Mouse (Mus musculus) adrenal gland, adult 18-20 months (tissue): Measurements from ENCODE around the gene Rxfp3. TPM values are rescaled to one million over a fixed set of nuclear protein-coding genes. Genes with fewer than 3 reads are reported as not detected.
A peak's percentile ranks its signal among the peaks of the same experiment; 100 is the strongest.

Source experiments
- DNase-seq, 2 experiments: peaks; one replicate each; pipeline ENCODE4 v3.0.0; 2021 to 2022; ENCODE audit warnings: low spot score in 2 of 2
- long read RNA-seq, 2 experiments: library from polyadenylated mRNA; stranded (forward); transcript quantifications; one replicate each; pipeline ENCODE4 v2.0.0; 2021
- total RNA-seq, 2 experiments: library from RNA; stranded (reverse); gene quantifications; 1 replicate in 1 of 2; 2 replicates in 1 of 2; pipeline ENCODE4 v1.2.3; 2021

Rxfp3 gene
- not detected for total RNA-seq
- long read RNA-seq, experiment 1 = 0 reads
- long read RNA-seq, experiment 2 = 0 reads

DNA sequence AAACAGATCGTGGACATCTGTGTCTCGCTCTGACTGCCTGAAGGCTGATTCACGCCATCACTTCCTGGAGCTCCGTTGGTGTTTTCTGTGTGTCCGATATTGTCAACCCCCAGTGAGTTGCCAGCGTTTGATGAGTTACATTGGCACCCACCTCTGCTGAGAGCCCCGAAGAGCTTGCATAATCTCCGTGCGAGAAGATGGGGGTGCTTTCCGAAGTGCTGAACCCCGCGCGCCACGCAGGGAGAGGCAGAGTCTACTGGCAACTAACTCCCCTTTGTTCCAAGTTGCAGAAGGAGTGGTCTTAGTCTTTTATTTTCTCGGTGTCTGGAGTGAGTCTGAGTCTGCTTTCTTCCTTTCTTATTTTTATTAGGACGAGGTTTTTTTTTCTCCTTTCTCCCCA, at the start of gene Rxfp3:
Gene Rxfp3 (minus strand): TSS at position 281 of the 400 bp plus-strand sequence.
- no peak for DNase-seq

DNA sequence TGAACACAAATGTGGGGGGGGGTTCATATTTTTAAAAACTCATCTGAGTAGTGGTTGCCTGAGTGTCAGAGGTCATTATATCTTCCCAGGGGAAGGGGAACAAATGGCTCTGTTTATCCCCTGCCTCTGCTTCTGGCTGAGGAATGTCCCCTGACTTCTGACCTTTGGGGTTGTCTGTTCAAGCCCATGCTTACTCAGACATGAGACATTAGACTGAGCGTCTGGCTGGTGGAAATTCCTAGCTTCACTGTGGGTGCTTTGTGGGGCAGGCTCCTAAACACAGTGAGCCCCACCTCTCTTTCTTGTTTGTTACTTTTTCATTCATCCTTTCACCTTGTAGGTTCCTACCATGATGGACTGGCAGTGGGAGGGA, 47.2 kb upstream of the Rxfp3 start:
- no peak for DNase-seq

DNA sequence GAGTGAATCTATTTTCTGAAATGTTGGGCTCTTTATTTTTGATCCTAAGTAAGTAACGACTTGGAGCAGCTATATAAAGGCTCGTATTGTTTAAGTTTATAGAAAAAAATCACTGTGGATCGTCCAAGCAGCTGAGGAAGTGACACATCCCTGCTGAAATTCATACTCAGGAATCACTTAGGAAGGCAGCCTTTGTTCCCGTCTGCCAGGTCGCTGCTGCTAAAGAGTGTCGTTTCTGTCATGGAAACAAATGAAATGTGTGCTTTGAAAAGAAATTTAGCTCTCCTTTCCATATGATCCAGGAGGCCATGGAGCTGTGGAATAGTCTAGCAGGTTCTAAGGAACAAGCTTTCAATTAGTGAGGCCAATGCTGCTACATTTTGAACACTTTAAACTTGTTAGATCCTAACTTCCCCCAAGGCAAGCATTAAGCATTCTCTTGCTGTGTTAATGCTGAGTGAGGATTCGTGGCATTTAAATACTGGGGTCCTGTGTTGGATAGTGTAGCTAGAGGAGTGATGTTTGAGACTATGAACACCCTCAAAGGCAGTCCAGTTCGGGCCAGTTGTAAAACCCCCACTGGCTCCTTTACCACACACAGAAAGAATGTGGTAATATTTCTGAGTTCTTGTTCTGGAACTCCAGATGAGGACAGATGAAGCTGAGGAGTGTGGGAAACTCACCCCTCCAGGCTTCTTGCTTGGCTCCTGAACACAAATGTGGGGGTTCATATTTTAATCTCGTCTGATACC, 46.6 kb upstream of the Rxfp3 start:
- no peak for DNase-seq

DNA sequence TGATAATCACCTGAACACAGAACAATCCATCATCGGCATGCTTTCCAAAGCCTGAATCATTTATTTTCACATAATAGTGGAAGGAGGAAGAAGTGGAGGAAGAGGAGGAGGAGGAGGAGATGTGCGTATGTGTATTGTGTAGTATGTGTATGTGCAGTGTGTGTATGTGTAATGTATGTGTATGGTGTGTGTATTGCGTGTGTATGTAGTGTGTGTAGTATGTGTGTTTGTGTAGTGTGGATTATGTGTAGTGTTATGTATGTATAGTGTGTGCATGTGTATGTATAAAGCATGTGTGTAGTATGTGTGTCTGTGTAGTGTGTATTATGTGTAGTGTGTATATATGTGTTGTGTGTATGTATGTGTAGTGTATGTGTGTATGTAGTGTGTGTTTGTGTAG, 45.9 kb upstream of the Rxfp3 start:
- no peak for DNase-seq

DNA sequence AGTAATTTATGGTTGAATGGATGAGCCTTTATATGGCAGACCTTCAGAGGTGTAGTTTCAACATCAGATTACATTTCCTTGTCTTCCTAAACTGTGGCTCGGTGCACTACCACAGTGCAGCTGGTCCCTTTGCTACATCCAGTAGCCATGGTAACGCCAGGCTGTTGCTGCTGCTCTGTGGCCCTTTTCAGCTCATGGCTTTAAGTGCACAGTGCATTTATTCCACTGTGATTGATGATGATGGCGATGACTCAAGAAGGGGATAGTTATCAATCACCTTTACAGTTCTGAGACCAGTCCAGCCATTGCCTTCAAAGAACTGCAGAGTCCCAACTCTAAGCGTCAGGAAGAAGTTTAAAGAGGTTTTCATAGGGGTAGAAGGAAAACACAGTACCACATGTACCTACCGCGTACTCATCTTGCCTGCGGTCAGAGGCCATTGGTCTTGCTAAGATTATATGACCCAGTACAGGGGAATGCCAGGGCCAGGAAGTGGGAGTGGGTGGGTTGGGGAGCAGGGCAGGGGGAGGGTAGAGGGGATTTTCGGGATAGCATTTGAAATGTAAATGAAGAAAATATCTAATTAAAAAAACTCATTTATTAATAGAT, 45.3 kb upstream of the Rxfp3 start:
- no peak for DNase-seq

DNA sequence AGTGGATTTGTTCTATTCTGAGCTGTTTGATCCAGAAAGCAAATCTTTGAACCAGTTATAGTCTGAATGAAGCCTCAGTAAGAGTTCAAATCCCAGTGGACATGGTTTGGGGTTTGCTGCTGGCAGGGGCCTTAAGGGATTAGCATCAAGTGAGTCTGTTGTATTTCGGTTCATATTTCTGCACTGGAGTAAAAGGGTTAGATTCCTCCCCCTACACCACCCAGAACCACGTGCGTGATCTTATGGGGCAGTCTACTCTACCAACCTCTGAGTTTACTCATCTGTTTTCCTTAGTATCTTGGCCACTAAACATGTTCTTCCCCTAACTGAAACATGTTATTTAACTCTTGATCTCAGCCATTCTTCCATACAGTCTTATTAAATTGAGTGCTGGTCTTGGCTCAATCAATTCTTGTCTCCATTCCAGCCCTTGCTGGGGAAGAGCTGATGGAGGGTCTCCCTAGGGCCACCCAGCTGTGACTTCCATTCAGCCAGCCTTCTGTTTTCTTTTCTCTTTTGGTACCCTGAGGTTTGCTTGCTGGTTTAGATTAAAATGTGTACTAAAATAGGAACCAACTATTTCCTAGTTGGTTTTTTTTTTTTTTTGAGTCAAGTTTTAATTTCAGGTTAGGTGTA, 38.1 kb upstream of the Rxfp3 start:
- no peak for DNase-seq

DNA sequence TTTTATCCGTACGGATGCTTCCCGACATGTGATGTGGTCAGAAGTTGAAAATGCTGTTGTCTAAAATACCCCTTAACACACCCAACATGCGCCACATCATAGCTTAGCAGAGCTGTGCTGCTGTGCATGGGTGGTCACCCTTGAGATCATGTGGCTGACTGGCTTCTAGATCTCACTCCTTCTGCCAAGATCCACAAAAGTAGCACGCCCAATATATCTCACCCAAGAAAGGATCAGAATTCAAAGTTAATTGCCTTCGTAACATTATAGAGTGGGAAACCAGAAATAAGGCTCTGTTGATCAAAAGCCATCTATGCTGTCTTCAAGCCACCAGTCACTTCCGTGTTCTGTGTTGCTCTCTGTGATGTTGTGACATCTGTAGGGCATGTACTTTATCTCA, 30.1 kb upstream of the Rxfp3 start:
- no peak for DNase-seq

DNA sequence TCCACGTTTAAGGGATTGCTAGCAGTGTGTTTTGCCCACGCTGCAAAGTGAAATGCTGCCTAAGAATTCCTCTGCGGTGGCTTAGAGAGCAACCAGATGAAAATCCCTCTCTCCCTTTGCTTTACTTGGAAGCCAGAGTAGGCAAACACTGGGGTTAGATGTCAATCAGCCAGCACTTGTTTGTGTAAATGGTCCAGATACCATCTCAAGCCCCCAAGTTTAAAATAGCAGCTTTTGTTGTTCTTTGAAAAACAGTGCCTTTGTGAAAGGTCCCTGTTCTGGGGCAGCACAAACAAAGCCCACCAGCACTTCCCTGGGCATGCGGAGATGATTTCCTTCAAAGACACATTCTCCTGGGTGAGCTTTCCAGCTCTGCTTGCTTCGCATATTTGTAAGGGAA, 28.5 kb upstream of the Rxfp3 start:
- no peak for DNase-seq

DNA sequence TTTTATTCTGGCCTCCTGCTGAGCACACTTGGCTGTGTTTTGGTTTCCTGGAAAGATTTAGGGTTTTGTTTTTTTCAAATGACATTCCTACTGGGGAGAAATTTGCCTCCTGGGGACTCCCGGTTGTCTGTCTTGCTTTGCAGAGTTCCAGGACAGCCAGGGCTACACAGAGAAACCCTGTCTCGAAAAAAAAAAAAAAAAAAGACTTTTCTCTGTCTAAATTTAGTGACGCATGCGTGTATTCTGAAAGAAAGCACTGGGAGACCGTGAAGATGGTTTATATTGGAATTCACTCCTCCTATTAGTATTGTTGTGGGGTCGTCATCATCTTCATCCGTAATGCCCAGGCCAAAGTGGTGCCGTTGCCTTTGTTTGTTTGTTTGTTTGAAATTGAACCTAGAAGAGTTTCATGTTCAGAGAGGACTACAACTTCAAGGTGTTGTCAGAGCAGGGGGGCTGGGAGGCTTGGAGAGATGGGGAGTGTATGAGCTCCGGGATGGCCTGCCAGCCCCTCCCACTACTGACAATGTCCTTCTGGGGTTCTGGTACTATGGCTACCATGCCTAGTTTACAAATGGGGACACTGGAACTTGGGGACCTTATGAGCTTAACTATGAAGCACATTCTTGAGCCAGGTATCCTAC, 27.9 kb upstream of the Rxfp3 start:
- DNase-seq = no peak

DNA sequence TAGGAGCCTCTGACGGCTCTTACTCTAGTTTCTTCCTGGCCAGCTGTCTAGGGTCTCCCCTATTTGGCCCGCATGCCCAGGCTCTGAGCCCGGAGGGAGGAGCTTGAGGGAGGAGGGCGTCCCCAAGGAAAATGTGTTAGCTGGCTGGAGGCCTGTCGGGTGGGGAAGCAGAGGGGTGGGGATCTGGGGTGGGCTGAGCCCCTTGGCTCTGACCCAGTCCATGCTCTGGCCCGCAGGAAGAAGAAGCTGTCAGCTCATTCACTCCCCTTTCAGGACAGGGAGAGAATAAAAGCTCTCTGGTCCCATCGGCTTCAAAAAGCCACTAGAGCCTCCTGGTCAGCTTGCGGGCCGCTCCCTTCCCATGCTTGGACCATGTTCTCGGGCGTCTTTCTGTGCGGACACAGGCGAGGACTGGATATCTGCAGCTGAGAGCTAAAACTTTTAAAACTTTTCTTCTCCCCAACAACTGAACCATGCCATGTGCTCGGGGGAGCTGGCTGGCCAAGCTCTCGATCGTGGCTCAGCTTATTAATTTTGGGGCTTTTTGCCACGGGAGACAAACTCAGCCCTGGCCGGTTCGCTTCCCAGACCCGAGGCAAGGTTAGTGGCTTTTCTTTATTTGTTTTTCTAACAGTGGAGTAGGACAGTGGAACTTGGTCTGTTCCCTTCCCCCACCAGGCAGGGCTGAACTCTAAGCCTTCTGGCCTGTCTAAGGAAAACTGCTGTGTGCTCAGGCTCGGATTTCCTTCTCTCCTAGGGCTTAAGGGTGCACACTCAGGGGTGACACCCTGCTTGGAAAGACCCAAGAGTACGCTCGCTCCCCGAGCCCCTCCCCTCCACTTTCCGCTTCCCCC, 27.0 kb upstream of the Rxfp3 start, which contains the start of gene Adamts12:
Gene Adamts12 (plus strand): TSS at position 233 of the 854 bp plus-strand sequence.
- peak; percentile 9 to 49 for DNase-seq

DNA sequence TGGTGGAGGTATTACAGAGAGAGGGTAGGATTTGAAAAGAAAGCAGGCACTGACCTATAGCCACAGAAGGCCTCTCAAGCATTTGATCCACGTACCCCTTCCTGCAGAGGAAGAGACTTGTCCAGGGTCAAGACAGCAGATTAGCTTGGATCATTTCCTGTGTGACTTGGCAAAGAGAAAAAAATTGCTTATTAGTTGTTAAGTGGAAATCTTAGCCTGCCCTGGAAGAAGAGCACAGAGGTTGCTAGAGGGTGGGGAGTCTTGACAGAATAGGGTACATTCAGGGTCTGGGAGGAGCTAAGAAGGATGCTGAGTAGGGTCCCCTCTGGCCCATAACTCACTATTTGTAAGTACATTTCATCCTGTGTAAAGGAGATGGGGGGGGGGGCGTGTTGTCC, 26.4 kb upstream of the Rxfp3 start:
- DNase-seq = no peak

DNA sequence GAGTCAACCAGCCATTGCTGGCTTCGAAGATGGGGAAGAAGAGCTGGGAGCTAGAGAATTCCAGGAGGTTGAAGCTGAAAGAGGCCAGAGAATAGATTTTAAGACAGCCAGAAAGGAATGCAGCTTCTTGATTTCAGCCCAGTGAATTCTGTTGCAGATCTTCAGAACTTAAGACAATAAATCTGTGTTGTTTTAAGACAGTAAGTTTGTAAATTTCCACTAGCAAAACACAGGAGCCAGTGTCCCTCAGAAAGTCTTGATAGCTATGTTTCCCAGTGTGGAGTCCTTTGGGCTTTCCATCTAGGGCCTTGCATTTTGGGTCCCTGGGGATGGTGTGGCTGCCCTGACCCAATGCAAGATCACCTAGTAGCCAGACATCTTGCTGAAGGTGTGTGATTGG, 25.1 kb upstream of the Rxfp3 start:
- DNase-seq = no peak

DNA sequence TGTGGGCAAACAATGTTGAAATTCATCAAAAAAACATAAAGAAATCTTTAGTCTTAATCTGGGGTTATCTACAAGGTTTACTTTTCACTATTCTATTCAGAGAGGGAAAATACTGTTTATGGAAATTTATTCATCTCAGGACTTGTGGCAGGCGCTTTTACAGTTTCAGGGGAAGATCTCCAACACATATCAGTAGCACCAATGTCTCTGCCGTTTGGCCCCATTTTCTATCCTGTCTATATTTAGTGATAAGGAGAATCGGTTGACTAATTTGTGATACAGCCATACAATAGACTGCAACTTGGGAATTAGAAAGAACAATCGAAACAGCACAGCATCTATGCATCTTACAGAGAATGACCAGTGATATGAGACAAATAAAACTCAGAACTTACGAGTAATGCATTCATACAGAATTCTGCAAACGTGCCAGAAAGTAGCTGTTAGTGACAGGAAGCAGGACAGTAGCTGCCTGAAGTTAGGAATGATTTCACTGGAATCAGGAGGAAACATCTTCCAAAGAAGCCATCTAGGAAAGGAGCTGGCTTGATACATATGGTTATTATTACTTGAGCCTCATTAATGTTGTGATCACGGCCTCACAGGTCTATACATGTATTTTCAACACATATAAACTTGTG, 16.8 kb upstream of the Rxfp3 start:
- no peak for DNase-seq

DNA sequence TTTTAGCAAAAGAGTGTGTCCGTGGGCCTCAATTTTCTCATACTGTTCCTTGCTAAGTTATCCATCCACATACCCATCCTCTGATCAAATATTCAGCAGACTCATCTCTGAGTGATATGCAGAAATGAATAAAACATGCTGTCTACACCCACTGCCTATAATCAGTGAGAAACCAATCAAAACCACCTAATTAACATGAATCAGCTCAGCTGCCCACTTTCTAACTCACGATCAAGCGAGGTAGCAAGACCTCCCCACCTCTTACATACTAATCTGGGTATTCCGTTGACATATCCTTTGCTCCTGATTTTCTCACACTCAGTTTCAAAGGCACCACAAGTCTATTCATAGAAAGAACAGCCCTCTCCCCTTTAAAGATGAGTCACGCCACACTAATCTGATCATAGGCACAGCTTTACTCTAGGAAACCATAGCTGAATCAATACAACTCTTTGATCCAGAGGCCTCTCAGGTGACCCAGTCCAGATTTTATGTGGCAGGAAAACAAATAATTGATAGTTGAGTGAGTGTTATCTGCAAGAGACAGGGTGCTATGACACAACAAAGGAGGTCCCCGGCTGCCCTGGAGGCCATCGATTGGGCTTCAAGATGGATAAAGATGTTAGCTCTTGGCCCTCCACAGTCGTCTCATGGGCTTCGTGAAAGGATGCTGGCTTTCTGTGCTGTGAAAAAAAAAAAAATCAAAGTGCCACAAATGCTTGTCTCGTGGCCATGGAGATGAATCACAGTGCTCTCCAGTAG, 16.1 kb upstream of the Rxfp3 start:
- DNase-seq = no peak

DNA sequence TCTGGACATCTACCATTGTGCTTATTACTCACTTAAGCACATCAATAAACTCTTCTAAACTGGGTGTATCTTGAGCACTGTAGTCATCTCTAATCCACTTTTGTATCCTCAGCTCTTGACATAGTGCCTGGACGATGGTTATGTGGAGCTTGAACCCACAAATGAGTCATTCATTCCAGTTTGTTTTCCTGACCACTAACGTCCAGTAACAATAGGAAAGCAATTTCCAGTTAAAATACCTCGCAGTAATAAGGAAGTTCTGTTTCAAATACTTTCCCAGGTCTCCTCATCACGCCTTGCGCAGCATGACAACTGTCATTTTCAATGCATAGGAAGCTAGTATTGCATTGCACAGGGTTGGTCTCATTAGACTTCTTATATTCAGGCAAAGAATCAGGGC, 5.0 kb upstream of the Rxfp3 start:
- no peak for DNase-seq

DNA sequence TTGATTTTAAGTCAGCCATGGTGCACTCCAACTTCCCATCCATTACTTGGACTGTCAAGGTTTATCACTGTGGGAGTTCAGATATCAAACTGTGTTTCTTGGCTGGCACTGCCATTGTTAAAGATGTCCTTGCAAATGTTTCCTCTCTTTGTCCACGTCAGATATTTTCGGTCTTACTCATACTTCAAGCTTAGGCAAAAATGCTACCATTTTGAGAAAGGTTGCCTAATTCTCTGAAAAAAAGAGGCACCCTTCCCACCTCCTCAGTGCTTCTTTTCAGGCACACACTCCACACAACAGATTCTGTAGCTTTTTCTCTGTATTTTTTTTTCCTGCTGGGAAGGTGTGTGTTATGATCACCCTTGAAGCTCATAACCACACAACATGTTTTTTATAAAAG, 3.4 kb upstream of the Rxfp3 start:
- no peak for DNase-seq

DNA sequence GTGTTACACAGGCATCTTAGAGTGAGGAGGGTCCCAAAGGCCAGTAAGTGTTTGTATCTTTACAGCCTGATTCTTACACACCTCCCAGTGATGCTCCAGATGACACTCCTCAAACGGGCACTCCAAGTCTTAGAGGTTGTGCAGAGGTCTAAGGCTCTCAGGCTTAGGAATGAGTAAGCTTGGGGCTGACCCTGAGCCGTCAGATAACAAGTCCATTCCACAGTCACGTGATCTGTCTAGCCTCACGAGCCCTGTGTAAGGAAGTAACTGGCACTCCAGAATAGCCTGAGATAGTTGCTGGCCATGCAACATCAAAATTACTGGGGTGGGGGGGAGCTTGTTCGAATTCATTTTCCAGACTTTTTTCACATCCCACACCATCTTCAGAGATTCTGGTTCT, 2.3 kb upstream of the Rxfp3 start:
- DNase-seq = no peak

DNA sequence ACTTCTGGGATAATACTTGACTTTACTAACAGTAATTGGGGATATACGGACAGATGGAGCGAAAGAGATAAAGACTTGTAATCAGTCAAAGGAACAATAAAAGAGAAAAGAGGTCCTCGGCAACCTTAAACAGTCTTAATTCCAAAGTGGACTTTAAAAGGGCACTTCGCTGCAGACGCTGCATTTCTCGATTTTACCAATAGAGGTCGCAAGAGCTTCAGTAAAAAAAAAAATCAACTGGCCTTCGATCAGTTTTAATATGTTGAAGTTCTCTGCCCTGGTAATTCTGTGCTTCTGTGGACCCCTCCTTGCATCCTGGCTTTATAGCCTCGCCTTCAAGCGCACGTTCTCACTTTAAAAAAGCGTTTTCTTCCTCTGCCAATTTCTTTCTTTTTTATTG, 685 bp upstream of the Rxfp3 start:
- peak; percentile 22 to 36 for DNase-seq

DNA sequence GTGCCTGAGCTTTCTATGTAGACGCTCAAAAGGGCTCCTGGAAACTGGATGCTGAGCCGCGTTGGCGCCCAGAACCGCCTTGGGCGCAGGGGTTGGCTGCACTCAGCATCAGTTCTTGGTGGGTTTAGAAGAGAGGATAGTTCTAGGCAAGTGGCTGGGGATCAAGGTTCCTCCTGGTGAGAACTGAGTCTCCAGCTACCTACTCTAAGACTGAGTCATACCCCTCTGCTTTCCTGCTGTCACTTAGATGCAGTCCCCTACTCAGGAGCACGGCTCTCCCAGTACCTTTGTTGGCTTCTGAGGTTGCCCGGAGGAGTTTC, 455 bp downstream of the Rxfp3 start:
- DNase-seq = no peak
